Mouse (Mus musculus): ENCODE data around the gene Gapvd1. TPM values are rescaled to one million over a fixed set of nuclear protein-coding genes. Genes with fewer than 3 reads are reported as not detected.

The Gapvd1 gene
- polyA plus RNA-seq, 1 experiment, result 42.5 TPM

DNA sequence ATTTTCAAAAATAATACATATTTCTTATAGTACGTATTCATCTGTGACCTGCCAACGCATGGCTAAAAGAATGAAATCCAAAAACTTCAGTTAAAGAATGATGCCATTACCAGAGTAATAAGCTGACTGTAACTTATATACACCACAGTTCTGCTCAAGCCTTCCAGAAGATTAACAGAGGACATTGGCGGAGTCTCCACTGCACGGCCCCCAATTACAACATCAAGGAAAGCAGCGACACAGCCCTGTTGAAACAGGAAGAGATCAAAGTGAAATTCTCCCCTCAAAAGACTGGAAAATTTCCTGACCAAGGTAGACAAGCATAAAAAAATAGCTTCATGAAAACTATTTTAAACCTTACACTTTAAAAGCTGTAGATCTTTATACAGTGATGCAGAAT, 29.8 kb downstream of the Gapvd1 start:
- TF ChIP-seq CTCF (IDR thresholded peaks at IDR 0.05; ENCODE audit: control insufficient read depth, insufficient read depth, low read length), result no peak
- TF ChIP-seq POLR2A (IDR thresholded peaks at IDR 0.05; ENCODE audit: borderline replicate concordance, control insufficient read depth, low read depth, low read length), result no peak
- Histone ChIP-seq H3K4me1 (ENCODE audit: control insufficient read depth, insufficient read depth, low read length) (no peaks in the 10 kb centered on the region; the same call in 1 of the 2 replicates), H3K4me3 (replicated peaks; ENCODE audit: control insufficient read depth, low read depth, low read length) (no peak overlapping the region), H3K27ac (ENCODE audit: control insufficient read depth, insufficient read depth, low read depth, low read length, poor library complexity) (no peak overlapping the region)
- WGBS, result 59% methylated on average over 5 of the region's 5 CpGs

DNA sequence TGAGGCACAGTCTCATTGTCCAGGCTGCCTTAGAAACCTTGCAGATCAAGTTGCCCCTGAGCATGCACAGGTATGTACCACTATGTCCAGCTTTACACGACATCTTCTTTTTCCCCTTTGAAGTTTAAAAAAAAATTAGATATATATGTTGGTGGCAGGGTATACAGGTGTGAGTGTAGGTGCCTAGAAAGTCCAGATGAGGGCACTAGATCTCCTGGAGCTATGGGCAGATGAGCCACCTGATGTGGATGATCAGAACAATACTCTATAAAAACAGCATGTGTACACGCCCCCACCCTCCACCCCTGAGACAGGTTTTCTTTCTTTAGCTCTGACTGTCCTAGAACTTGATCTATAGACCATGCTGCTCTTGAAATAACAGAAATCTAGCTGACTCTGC, 36.8 kb downstream of the Gapvd1 start:
- WGBS, result 62% methylated on average over 2 of the region's 2 CpGs
- no peaks in the 10 kb centered on the region; the same call in 1 of the 2 replicates for H3K4me1 ChIP-seq (ENCODE audit: control insufficient read depth, insufficient read depth, low read length)
- no peak overlapping the region for H3K27ac ChIP-seq (ENCODE audit: control insufficient read depth, insufficient read depth, low read depth, low read length, poor library complexity)
- TF ChIP-seq CTCF (IDR thresholded peaks at IDR 0.05; ENCODE audit: control insufficient read depth, insufficient read depth, low read length) (0 out of 2 replicates have a peak, but pooled peaks have one; percentile 16), POLR2A (IDR thresholded peaks at IDR 0.05; ENCODE audit: borderline replicate concordance, control insufficient read depth, low read depth, low read length) (no peak)
- no peak overlapping the region for H3K4me3 ChIP-seq (replicated peaks; ENCODE audit: control insufficient read depth, low read depth, low read length)

DNA sequence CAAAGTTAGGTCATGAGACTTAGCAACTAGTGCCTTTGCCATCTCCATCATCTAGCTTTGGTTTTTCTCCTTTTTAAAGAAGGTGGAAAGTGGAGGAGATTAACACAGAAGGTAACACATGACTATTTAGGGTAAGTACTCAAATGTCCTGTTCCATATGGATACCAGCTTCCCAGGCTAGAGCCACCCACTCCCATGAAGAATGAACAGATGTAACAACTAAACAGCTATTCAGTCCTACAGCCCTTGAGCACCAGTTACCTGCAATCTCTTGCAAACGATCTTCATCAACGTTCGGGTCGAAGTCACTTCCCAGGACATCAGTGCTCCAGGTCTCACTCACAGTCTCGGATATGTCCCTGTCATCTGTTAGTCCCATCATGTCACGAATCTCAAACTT, 43.1 kb downstream of the Gapvd1 start:
- 94% methylated on average over 6 of the region's 6 CpGs for WGBS
- Histone ChIP-seq H3K4me3 (replicated peaks; ENCODE audit: control insufficient read depth, low read depth, low read length) (no peak overlapping the region), H3K4me1 (ENCODE audit: control insufficient read depth, insufficient read depth, low read length) (no peaks in the 10 kb centered on the region), H3K27ac (ENCODE audit: control insufficient read depth, insufficient read depth, low read depth, low read length, poor library complexity) (no peak overlapping the region)
- no peak for TF ChIP-seq CTCF (IDR thresholded peaks at IDR 0.05; ENCODE audit: control insufficient read depth, insufficient read depth, low read length)

DNA sequence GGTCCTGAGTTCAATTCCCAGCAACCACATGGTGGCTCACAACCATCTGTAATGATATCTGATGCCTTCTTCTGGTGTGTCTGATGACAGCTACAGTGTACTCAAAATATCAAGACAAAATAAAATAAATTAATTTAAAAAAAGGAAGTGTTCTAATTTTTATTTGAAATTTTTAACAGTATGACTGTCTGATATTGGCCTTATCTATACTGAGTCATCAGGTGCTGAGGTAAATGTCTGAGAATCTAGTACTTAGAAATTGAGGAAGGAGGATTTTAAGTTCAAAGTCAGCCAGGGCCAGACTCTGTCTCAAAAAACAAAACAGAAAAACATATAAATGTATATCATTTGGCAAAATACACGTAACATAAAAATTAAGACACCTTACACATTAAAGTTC, 46.4 kb downstream of the Gapvd1 start:
- H3K27ac ChIP-seq (ENCODE audit: control insufficient read depth, insufficient read depth, low read depth, low read length, poor library complexity), result no peak overlapping the region
- 94% methylated on average over 1 of the region's 1 CpGs for WGBS
- H3K4me1 ChIP-seq (ENCODE audit: control insufficient read depth, insufficient read depth, low read length), result no peaks in the 10 kb centered on the region
- no peak for TF ChIP-seq POLR2A (IDR thresholded peaks at IDR 0.05; ENCODE audit: borderline replicate concordance, control insufficient read depth, low read depth, low read length)
- no peak for TF ChIP-seq CTCF (IDR thresholded peaks at IDR 0.05; ENCODE audit: control insufficient read depth, insufficient read depth, low read length)
- no peak overlapping the region for H3K4me3 ChIP-seq (replicated peaks; ENCODE audit: control insufficient read depth, low read depth, low read length)

DNA sequence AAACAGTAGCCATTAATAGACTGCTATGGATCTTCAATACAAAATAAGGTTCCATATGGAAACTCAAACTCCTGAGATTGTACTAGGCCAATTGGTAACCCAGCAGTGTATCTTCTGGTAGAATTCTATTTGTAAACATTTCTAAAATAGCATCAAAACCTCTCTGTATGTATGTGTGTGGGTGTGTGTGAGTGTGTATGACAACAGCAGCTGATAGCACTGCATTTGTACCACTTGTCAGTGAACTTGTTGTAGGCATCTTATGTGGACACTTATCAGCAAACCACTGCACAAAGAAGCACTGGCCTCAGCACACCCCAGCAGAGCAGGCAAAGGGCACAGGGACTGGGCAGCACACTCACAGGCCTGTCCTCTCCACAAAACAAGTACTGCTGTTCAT, 58.4 kb downstream of the Gapvd1 start:
- TF ChIP-seq POLR2A (IDR thresholded peaks at IDR 0.05; ENCODE audit: borderline replicate concordance, control insufficient read depth, low read depth, low read length) (no peak), CTCF (IDR thresholded peaks at IDR 0.05; ENCODE audit: control insufficient read depth, insufficient read depth, low read length) (no peak)

DNA sequence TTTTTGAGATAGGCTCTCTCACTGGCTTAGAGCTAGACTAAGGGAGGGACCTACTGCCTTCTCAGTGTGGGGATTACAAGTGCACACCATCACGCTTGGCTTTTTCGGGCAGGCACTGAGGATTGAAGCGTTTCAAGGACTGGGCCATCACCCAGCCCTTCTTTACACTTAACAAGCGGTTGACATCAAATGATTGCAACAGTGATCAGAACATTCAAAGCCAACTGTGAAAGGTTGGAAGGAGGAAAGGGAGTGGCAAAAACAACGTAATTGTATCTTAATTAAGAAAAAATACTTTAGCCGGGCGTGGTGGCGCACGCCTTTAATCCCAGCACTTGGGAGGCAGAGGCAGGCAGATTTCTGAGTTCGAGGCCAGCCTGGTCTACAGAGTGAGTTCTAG, 62.2 kb downstream of the Gapvd1 start:
- TF ChIP-seq CTCF (IDR thresholded peaks at IDR 0.05; ENCODE audit: control insufficient read depth, insufficient read depth, low read length) (no peak), POLR2A (IDR thresholded peaks at IDR 0.05; ENCODE audit: borderline replicate concordance, control insufficient read depth, low read depth, low read length) (no peak)
- Histone ChIP-seq H3K4me1 (ENCODE audit: control insufficient read depth, insufficient read depth, low read length) (no peaks in the 10 kb centered on the region), H3K27ac (ENCODE audit: control insufficient read depth, insufficient read depth, low read depth, low read length, poor library complexity) (no peak overlapping the region), H3K4me3 (replicated peaks; ENCODE audit: control insufficient read depth, low read depth, low read length) (no peak overlapping the region)
- WGBS, result 95% methylated on average over 10 of the region's 10 CpGs

More for the DNA sequence above, 58.4 kb downstream of the Gapvd1 start:
- H3K4me1 ChIP-seq (ENCODE audit: control insufficient read depth, insufficient read depth, low read length), result no peaks in the 10 kb centered on the region
- H3K27ac ChIP-seq (ENCODE audit: control insufficient read depth, insufficient read depth, low read depth, low read length, poor library complexity), result no peak overlapping the region
- H3K4me3 ChIP-seq (replicated peaks; ENCODE audit: control insufficient read depth, low read depth, low read length), result no peak overlapping the region

DNA sequence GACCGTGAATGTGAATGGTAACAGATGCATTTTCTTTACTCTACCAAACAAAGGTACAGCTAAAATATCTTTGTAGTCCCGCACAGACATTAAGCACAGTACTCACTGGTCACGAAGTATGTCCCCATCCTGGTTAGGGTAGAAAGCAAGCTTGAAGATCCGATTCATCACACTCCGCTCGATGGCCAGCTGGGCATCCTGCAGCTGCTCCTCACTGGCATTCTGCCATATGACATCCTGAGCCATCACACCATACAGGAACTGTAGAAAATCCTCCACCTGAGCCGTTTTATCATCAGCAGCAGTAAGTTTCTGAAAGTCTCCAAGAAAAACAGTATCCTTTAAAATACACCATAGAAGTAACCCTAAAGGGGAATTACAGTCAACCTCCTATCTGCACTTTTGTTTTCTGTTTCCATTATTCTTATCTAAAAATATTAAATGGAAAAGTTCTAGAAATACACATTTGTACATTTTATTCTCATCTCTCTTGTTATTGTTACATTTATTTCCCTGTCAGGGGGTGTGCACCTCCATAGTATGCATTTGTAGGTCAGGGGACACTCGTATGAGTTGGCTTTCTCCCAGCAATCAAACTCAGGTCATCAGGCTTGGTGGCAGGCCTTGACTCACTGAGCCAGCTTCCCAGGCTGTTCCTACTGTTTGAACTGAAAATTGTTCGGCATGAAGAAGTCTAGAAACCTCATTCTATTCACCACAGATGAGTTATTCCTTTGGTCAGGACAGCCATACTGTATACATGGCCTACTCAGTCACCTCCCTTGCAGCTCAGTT, 70.8 kb downstream of the Gapvd1 start:
- Histone ChIP-seq H3K27ac (ENCODE audit: control insufficient read depth, insufficient read depth, low read depth, low read length, poor library complexity) (no peak overlapping the region), H3K4me3 (replicated peaks; ENCODE audit: control insufficient read depth, low read depth, low read length) (no peak overlapping the region), H3K4me1 (ENCODE audit: control insufficient read depth, insufficient read depth, low read length) (no peaks in the 10 kb centered on the region)
- 87% methylated on average over 9 of the region's 9 CpGs for WGBS
- no peak for TF ChIP-seq CTCF (IDR thresholded peaks at IDR 0.05; ENCODE audit: control insufficient read depth, insufficient read depth, low read length)
- TF ChIP-seq POLR2A (IDR thresholded peaks at IDR 0.05; ENCODE audit: borderline replicate concordance, control insufficient read depth, low read depth, low read length), result no peak

DNA sequence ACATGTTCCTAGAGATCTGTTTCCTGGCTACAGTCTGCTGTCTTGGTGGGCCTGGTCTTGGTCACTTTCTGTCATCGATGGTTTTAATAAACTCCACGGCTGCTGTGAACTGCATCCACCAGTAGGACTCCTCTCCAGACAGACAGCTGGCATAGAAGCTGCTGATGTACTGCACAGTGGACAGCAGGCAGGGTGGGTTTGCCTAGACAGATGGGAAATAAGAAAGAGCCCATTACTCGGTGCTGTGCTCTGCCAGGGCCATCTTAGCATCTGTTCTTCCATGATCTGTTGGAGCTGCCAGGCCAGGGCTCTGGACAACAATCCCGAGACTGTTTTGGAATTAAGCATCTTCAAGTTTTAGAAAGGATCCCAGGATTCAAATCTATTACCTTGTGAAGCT, 77.1 kb downstream of the Gapvd1 start:
- 86% methylated on average over 4 of the region's 4 CpGs for WGBS
- Histone ChIP-seq H3K4me1 (ENCODE audit: control insufficient read depth, insufficient read depth, low read length) (no peaks in the 10 kb centered on the region), H3K27ac (ENCODE audit: control insufficient read depth, insufficient read depth, low read depth, low read length, poor library complexity) (no peak overlapping the region), H3K4me3 (replicated peaks; ENCODE audit: control insufficient read depth, low read depth, low read length) (no peak overlapping the region)
- no peak for TF ChIP-seq CTCF (IDR thresholded peaks at IDR 0.05; ENCODE audit: control insufficient read depth, insufficient read depth, low read length)
- TF ChIP-seq POLR2A (IDR thresholded peaks at IDR 0.05; ENCODE audit: borderline replicate concordance, control insufficient read depth, low read depth, low read length), result no peak

DNA sequence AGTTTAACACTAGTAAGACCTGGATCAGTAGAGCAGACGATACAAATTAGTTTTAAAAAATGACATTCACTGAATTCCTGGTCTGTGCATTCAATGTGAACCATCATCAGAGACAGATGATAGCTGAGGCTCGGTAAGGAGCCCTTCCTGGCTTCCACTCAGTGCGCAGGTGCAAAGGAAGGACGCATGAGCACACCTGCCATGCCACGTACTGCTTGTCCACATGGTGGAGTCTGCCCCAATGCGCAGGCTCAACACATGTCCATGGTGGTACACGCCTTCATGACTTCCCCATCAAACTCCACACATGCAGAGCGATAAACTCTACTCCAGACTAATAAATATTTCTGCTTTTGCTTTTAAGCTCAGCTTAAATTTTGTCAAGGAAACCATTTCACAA, 78.0 kb downstream of the Gapvd1 start:
- 87% methylated on average over 8 of the region's 8 CpGs for WGBS
- no peak for TF ChIP-seq CTCF (IDR thresholded peaks at IDR 0.05; ENCODE audit: control insufficient read depth, insufficient read depth, low read length)
- TF ChIP-seq POLR2A (IDR thresholded peaks at IDR 0.05; ENCODE audit: borderline replicate concordance, control insufficient read depth, low read depth, low read length), result no peak
- Histone ChIP-seq H3K4me3 (replicated peaks; ENCODE audit: control insufficient read depth, low read depth, low read length) (no peak overlapping the region), H3K4me1 (ENCODE audit: control insufficient read depth, insufficient read depth, low read length) (no peaks in the 10 kb centered on the region), H3K27ac (ENCODE audit: control insufficient read depth, insufficient read depth, low read depth, low read length, poor library complexity) (no peak overlapping the region)
